Mouse (Mus musculus): ENCODE measurements around the gene Piezo1.

DNA sequence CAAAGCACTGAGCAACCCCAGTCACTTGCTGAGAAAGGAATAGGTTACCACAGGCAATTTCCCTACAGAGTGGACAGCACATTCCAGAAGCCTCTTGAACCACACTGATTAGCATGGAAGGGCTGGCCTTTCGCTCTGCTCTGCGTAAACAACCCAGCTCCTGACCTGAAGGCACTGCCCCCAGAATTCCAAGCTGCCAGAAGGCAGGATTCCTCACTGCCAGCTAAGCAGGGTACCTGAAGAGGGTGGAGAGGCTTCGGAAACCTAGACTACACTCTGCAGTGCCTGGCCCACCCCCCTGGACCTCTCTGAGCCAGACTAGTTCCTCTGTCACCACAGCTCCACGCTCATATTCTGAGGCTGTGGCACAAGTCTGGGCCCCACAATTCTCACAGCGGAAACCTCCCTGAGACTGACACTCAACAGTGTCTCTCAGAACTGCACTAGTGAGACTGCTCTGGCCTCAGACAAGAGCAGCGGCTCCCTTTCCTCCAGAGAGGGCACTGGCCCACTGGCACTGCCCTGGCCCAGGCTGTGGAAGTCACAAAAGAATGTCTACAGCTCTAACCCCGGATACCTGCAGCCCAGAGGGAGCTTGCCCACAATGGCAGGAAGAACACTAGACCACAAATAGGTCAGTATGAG, 24.5 kb downstream of the Piezo1 start:
- TF ChIP-seq CTCF (conservative IDR thresholded peaks at IDR 0.05; ENCODE audit: low read length), result no peak
- TF ChIP-seq NANOG (IDR thresholded peaks at IDR 0.05; ENCODE audit: borderline replicate concordance, low read length), result no peak
- no peak for TF ChIP-seq POU5F1 (IDR thresholded peaks at IDR 0.05; ENCODE audit: borderline replicate concordance, low read length)

All from E14TG2a.4 (cell line).